Mouse (Mus musculus) layer of hippocampus, postnatal 14 days (tissue): ENCODE measurements around the gene Mgst3. TPM values are rescaled to one million over a fixed set of nuclear protein-coding genes. Genes with fewer than 3 reads are reported as not detected.
"Not testable (repeated sequence)": the region's sequence is repeated elsewhere in the genome, so short reads cannot be mapped to it uniquely, and the experiment has no call there.

Experiments
- DNase-seq, 2 experiments: peaks; one replicate each; pipeline ENCODE4 v3.0.0; 2021 to 2022; ENCODE audit warnings: low spot score in 2 of 2, mixed read lengths in 1 of 2
- total RNA-seq, 2 experiments: library from RNA; stranded (reverse); gene quantifications; 2 replicates each; pipeline ENCODE4 v1.2.3; 2021

Gene Mgst3
- total RNA-seq, 2 experiments from 2014 or later: 113 to 115 TPM

DNA sequence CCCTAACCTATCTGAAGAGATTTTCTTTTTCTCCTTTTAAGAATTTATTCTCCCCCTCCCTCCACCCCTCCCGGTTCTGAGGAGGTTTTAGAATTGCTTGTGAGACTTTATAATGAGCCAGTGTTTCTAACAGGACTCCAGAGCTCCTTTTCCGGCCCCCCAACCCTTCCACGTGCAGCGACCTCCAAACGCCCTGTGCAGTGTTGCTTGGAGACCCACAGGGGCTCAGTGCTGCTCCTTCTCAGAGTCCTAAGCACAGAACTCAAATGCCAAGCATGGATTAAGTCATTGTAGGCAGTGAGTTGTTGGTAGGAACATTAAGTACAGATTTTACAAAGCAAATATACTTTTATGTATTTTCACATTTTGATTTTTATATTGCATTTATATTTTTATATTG lies 30.3 kb downstream of the Mgst3 start:
- no peak for DNase-seq

DNA sequence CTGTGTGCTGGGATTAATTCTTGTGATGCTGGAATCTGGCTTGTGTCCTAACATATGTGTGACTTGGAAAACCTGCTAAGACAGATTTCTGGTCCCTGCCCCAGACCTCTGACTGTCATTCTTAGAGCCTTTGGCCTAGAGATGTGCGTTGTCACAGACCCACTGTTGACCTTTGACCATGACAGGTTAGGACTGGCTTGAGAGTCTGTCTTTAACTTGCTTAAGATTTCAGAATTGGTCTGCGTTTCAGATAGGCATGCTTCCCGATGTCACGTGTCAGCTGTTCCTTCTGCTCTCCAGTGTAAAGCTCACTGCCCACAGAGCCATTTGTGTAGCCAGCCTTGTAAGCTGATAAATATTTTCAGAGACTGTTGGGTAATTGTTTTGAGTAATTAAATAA lies 30.8 kb downstream of the Mgst3 start:
- DNase-seq: no peak

DNA sequence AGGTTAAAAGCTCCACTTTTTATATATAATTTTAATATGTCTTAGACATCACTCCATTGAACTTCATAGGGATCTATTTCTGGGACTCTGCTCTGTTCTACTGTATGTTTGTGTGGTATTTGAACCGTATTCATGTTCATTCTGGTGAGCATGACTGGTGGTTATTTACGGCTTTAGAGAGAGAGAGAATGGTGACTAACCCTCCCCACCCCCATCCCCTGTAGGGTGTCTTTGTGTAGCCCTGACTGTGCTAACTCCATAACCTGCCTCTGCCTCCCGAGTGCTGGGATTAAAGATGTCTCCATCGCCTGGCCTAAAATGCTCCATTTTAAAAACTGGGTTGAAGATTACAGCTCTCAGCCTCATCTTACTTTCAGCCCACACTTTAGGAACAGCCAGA lies 33.4 kb downstream of the Mgst3 start:
- DNase-seq: no peak

DNA sequence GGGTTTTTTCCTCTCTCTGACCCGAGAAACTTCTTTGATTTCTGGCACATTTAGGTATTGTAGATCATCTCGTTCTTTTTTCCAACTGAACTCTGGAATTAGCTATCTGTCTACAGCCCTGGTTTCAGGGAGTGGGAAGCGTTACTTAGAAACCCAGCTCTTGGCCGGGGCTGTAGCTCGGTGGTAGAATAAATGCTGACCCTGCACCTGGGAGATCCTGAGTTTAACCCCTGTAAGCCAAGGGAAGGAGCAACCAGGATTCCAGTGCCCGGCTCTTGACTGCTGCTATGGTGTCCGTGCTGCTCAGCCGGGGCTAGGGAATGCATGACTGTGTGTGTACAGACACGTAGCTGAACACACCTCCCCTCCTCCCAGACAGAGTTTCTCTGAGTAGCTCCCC lies 34.9 kb downstream of the Mgst3 start:
- DNase-seq: no peak

DNA sequence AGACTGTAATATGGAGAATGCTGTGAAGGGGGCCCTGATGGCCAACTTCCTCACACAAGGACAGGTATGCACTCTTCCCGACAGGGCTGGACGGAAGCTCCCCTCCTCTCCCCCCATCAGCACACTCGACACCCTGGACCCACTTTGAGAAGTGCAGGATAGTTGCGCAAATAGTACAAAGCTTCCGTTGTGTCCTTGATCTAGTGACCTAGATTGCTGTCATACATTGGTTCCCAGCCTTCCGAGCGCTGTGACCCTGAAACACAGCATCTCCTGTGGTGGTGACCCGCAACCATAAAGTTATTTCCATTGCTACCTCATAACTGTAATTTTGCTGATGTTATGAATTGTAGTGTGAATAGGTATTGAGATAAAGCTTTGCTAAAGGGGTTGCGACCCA lies 36.3 kb downstream of the Mgst3 start:
- DNase-seq: no peak

DNA sequence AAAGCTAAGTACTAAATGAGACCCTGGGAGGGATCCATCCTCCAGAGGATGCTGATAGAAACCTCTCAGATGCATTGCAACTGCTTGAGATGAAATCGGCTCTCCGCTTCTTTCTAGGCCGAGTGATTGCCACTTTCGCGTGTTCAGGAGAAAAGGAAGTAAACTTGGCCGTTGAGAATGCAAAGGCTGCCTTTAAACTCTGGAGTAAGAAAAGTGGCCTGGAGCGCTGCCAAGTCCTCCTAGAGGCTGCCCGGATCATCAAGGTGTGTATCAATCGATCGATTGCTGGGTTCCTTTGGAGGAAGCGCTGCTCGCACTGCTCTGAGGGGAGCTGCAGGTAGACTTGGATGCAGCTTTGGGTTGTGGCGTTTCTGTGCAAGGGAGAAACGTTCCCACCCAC lies 41.2 kb downstream of the Mgst3 start:
- no peak for DNase-seq

DNA sequence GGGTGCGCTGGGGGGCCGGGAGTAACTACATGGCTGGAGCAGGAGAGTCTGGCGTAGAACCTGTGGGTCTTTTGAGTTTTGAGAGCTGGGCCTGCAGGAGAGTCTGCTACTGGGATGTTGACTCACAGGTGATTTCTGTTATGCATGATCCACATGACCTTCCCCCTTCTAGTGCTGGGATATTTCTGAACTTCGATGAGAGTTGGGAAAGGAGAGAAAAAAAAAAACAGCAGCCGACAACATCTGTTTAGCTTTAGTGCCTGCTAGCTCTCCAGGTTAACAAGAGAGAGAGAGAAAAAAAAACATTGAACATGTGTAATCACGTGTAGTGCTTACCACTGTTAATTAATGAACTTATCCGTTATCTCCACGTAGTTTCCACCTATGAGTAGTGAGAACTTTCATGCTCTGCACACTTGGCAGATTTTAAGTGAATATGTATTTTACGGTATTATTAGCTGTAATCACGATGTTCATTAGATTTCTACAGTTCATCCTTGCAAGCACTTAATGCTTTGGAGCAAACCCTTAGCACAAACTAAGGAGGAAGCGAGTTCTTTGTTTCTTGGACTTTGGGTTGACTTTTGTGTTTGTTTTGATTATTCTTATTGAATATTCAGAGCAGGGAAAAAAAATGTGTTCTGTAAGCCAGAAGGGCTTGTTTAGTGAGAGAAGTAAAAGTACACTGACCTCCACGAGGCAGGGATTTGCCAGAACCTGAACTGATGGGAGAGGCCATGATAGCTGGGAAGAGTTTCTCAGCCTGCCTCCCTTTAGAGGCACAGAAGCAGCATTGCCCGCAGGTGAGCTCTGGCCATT lies 42.8 kb downstream of the Mgst3 start:
- DNase-seq: no peak

DNA sequence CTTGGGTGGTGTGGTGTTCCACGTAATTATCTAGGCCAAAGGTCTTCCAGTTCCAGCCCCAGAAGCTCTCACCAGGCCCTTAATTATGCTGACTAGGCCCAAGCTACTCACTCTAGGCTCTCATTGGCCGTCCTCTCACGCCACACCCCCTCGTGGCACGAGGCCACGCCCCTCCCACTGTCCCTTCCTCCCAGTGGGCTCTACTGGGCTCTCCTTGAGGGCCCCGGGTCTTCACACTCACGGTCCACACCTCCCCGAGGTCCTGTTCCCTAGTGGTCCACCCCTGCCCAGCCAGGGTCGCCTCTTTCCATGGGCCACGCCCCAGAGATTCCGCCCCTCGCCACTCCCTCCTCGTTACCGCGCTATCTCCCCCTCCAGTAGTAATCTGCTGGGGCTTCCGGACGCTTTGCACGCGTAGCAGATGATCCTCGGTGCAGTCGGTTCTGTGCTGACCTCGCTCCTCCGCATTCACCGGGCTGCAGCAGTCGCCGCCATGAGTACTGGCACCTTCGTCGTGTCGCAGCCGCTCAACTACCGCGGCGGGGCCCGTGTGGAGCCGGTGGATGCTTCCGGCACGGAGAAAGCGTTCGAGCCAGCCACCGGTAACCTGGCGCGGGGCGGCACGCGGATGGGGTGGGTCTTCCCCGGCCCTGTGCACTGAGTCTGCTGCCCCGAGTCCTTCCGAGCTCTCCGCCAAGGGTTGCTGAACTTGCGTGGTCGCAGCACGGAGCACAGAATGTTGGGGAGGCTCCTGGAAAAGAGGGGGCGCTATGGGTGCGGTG lies 43.6 kb downstream of the Mgst3 start, which contains the start of gene Aldh9a1:
TSS of gene Aldh9a1 (plus strand) at position 177 of the 782 bp plus-strand sequence.
- DNase-seq: peak; percentile 89 to 90

DNA sequence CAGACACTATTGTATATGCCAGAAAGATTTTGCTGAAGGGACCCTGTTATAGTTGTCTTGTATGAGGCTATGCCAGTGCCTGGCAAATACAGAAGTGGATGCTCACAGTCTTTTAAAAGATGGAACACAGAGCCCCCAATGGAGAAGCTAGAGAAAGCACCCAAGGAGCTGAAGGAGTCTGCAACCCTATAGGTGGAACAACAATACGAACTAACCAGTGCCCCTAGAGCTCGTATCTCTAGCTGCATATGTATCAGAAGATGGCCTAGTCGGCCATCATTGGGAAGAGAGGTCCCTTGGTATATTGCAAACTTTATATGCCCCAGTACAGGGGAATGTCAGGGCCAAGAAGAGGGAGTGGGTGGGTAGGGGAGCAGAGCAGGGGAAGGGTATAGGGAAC lies 44.4 kb downstream of the Mgst3 start:
- DNase-seq: not testable (repeated sequence)

DNA sequence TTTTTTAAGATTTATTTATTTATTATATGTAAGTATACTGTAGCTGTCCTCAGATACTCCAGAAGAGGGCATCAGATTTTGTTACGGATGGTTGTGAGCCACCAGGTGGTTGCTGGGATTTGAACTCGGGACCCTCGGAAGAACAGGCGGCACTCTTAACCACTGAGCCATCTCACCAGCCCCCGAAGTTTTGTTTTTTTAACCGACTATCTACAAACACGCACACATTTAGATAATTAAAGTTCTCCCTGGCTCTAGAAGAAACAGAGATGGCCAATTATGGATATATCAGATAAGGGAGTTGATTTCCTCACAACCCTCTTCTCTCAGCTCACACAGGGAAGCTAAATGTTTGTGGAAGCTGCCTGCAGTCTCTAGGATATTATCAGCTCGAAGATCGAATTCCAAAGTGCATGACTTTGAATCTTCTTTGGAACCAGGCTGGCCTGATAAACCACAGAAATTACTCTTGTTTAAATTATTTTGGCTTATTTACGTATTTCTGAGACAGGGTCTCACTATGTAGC lies 47.6 kb downstream of the Mgst3 start:
- not testable (repeated sequence) for DNase-seq

DNA sequence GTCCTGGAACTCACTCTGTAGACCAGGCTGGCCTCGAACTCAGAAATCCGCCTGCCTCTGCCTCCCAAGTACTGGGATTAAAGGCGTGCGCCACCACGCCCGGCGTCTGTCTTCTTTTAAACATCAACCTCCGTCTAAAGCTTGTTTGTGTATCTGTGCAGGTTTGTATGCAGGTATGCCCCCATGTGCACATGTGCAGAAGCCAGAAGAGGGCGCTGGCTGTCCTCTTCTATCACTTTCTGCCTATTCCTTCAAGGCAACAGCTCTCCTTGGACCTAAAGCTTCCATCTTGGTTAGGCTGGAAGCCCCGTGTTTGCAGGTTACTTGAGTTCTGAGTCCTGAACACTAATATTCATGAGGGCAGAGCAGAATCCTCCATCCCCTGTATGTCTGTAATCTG lies 50.8 kb downstream of the Mgst3 start:
- no peak for DNase-seq

DNA sequence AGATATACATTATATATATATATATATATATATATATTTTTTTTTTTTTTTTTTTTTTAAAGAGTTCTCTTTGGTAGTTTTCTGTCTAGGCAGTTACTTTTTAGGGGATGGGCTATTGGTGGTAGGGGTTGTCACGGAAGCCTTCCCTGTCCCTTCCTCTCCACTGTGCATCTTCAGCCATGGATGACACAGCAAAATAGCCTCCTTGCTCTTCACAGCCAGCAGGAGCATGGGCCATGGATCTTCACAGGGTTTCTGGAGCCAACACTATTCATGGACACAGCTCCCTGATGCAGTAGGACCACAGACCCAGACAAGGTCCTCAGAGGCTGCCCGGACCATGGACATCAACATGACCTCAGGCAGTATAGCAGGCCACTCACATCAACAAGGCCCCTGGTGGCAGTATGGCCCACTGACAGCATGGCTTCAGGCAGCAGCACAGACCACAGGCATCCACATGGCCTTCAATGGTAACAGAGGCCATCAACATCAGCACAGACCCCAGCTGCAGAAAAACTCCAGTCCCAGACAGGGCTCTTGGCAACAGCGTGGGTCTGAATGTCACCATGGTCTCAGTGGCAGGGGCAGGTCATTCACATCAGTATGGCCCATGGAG lies 52.6 kb downstream of the Mgst3 start:
- DNase-seq: no peak

DNA sequence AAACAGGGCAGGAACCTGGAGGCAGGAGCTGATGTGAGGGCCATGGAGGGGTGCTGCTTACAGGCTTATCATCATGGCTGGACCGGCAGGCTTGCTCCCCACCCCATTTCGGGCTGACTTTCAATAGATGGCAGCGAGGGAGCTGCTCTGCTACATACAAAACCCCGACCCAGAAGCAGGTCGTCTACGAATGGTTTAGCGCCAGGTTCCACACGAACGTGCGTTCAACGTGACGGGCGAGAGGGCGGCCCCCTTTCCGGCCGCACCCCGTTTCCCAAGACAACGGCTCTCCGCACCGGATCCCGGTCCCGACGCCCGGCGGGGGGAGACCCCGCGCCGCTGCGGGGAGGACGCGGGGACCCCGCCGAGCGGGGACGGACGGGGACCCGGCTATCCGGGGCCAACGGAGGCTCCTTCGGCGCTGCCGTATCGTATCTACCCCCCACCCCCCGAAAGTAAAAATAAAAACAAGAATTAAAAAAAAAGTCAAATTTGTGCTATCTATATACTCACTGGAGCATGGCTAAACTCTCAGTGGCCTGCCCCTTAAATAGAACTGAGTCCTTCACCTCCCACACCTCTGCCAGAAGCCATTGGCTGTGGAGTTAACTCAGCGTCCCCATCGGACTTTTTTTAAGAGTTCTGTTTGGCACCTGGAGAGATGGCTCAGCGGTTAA lies 53.4 kb downstream of the Mgst3 start:
- no peak for DNase-seq

DNA sequence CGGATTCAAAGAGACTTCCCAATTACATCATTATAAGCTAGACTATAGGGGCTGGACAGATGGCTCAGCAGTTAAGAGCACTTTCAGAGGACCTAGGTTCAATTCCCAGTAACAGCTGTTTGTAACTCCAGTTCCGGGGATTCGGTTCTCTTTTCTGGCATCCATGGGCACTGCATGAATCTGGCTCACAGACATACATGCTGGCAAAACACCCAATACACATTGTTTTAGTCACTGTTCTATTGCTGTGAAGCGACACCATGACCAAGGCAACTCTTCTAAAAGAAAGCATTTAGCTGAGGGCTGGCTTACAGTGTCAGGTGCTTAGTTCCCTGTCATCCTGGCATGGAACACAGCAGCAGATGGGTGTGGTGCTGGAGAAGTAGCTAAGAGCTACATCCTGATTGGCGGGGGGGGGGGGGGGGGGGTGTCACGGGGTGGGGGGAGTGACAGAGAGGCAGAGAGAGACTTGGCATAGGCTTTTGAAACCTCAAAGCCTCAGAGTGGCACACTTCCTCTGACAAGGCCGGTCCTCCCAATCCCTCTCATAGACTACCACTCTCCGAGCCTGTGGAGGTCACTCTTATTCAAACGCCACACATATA lies 54.4 kb downstream of the Mgst3 start:
- peak; percentile 35 to 54 for DNase-seq

DNA sequence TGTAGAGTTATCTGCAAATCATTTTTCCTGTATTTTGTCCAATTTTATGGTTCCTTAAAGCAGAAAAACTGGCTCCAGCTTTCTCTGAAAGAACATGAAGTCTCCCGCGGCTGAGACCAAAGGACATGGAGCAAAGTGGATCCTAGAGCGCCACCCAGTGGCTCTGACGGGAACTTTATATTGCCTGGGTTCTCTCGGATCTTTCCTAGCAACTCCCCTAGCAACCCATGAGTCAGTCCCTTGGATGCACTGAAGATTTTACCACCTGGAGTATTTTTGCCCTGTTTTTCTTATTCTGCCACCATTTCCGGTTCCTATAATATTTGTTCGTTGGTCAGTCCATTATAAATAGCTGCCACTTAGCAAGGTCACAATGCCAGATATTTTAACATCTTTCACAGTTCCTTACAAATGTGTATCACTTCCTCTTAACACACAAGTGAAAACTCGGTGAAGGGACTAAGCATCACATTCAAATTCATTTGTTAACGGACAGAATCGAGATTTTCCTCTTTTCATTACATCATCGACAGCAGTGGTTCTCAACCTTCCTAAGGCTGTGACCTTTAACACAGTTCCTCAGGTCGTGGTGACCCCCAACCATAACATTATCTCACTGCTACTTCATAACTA lies 56.1 kb downstream of the Mgst3 start:
- DNase-seq: peak; percentile 91 to 94

DNA sequence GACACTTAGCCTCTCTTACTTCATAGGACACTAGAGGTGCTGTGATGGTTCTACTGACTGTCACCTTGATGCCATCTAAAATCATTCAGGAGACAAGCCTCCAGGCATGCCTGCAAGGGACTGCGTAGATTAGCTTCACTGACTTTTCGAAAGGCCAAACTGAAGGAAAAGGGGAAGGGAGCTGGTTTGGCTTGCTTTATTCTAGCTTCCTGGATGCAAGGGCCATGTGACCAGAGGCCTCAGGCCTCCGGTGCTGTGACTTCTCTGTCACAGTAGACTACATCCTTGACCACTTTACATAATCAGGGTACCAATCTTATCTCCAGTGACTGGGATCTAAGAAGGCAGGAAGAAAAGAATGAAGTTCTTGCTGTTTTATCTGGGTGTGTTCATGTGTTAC lies 57.2 kb downstream of the Mgst3 start:
- no peak for DNase-seq

DNA sequence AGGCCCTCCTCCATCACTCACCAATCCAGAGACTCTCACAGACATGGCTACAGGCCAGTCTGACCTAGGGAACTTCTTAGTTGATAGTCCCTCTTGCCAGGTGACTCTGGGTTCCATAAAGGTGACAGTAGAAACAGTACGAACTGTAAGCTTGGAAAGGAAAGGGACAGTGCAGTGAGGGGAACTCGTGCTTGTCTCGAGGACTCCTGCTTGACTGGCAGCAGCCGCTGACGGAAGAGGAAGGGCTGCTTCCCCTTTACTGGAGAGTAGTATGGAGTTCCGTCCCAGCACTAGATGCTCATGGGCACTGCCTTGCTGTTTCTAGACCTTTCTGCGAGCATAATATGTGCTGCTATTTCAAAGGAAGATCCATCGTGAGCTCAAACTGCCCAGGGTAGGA lies 62.5 kb downstream of the Mgst3 start:
- DNase-seq: no peak

DNA sequence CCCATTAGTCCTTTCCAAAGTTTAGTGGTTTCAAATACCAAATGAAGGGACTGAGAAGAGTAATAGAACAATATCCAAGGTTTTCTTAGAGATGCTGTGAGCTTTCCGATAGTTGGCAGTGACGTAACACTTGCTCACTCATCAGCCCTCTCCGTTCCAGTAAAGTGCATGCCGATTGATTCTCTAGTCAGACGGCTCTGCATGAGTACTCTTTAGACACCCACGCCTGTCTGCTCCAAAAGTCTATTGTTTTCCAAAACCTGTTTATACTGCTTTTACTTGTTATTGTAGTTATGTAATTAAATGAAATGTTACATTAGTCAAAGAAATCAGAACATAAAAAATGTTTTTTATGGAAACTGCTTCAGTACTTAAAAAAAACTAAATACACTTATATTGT lies 64.9 kb downstream of the Mgst3 start:
- DNase-seq: no peak
